14 mouse cellular contexts compared by ENCODE assay signal in genomic region chr12:110426417-110427010, GRCm38 (mm10).
"Had no signal": no experiment of that assay in that cellular context is flagged by ENCODE, and none has a peak within 500 bp of the region (broad histone marks: within the 10 kb centered on the region; RNA-seq: fewer than 3 reads in every experiment).

No protein-coding gene starts in this region.

- H3K9me3 ChIP-seq: intestine, embryonic 15.5 days; kidney, embryonic 15.5 days; liver, embryonic 13.5 days; midbrain, embryonic 13.5 days had no signal

- H3K27me3 ChIP-seq: intestine, embryonic 15.5 days; kidney, embryonic 15.5 days; liver, embryonic 13.5 days; midbrain, embryonic 13.5 days had no signal

- H3K4me2 ChIP-seq: intestine, embryonic 15.5 days; kidney, embryonic 15.5 days; liver, embryonic 13.5 days; midbrain, embryonic 13.5 days had no signal

- H3K27ac ChIP-seq: intestine, embryonic 15.5 days; kidney, embryonic 15.5 days; left cerebral cortex, adult 2 months; liver, embryonic 13.5 days; midbrain, embryonic 13.5 days had no signal

- H3K4me1 ChIP-seq: intestine, embryonic 15.5 days; kidney, embryonic 15.5 days; liver, embryonic 13.5 days had no signal

- DNase-seq: kidney, adult 11 months; kidney, adult 8-10 months; kidney, postnatal 10 days; kidney, postnatal 36 days; layer of hippocampus, postnatal 36 days; liver, embryonic 13.5 days; lung, postnatal 14 days; thymus, adult 18-20 months; thymus, postnatal 36 days had no signal

- H3K36me3 ChIP-seq: intestine, embryonic 15.5 days; kidney, embryonic 15.5 days; liver, embryonic 13.5 days; midbrain, embryonic 13.5 days had no signal

- H3K9ac ChIP-seq: intestine, embryonic 15.5 days; kidney, embryonic 15.5 days; liver, embryonic 13.5 days; midbrain, embryonic 13.5 days had no signal

- H3K4me3 ChIP-seq: intestine, embryonic 15.5 days; kidney, embryonic 15.5 days; left cerebral cortex, adult 2 months; liver, embryonic 13.5 days; midbrain, embryonic 13.5 days had no signal

- ATAC-seq: intestine, embryonic 15.5 days; midbrain, embryonic 13.5 days; midbrain, embryonic 16.5 days had no signal
